Mouse (Mus musculus) midbrain, embryonic 14.5 days (tissue): ENCODE results near the gene Phf21b. TPM values are rescaled to one million over a fixed set of nuclear protein-coding genes. Genes with fewer than 3 reads are reported as not detected.

Source experiments
- ATAC-seq: fragments of 200-750 bp; cut with Nextera tagmentation; 2 replicates; pipeline ENCODE4 v1.8.0; 2017; ENCODE audit warnings: moderate number of reproducible peaks, moderate library complexity; ENCODE audit not compliant: low FRiP score, low TSS enrichment
- DNase-seq: peaks from one replicate; pipeline ENCODE4 v3.0.0-alpha.2; 2015
- H3K27ac ChIP-seq: fragments of 300-500 bp; sonication (generic); replicated peaks from 2 replicates; pipeline ENCODE4 v1.5.1; 2014; ENCODE audit warnings: mild to moderate bottlenecking, low read depth, low read length, moderate library complexity
- H3K27me3 ChIP-seq: fragments of 300-500 bp; sonication (generic); 2 replicates; pipeline ENCODE4 v1.6.1; 2014; ENCODE audit warnings: low read length, control low read depth, mixed read lengths; ENCODE audit not compliant: control insufficient read depth, insufficient read depth
- H3K36me3 ChIP-seq: fragments of 300-500 bp; sonication (generic); 2 replicates; pipeline ENCODE4 v1.6.1; 2014; ENCODE audit warnings: low read length, control low read depth; ENCODE audit not compliant: control insufficient read depth, insufficient read depth
- H3K4me1 ChIP-seq: fragments of 300-500 bp; sonication (generic); 2 replicates; pipeline ENCODE4 v1.6.1; 2014; ENCODE audit warnings: mild to moderate bottlenecking, antibody characterized with exemption, low read length, control low read depth; ENCODE audit not compliant: control insufficient read depth, insufficient read depth
- H3K4me2 ChIP-seq: fragments of 300-500 bp; sonication (generic); 2 replicates; pipeline ENCODE4 v1.6.1; 2014; ENCODE audit warnings: mild to moderate bottlenecking, low read length, moderate library complexity
- H3K4me3 ChIP-seq: fragments of 300-500 bp; sonication (generic); replicated peaks from 2 replicates; pipeline ENCODE4 v1.5.1; 2014; ENCODE audit warnings: low read depth, low read length
- H3K9ac ChIP-seq: fragments of 300-500 bp; sonication (generic); replicated peaks from 2 replicates; pipeline ENCODE4 v1.6.1; 2014; ENCODE audit warnings: mild to moderate bottlenecking, low read length, moderate library complexity
- H3K9me3 ChIP-seq: fragments of 300-500 bp; sonication (generic); 2 replicates; pipeline ENCODE4 v1.6.1; 2016; ENCODE audit warnings: low read length, control low read depth, mixed read lengths; ENCODE audit not compliant: control insufficient read depth
- WGBS: fragments of 180-500 bp; shearing (Covaris S2); extraction: QIAGEN DNeasy Blood & Tissue Kit; methylation state at CpG from one replicate; pipeline ENCODE4 v1.1.7; 2014; 5-methylcytosine and 5-hydroxymethylcytosine counted together
- polyA plus RNA-seq: library from polyadenylated mRNA; unstranded; fragments of >200 nt; fragmentation: Nextera tagmentation; extraction: Ambion mirVana; gene quantifications from 2 replicates; pipeline ENCODE4 v1.2.1, GENCODE M21; 2014

The Phf21b gene
- polyA plus RNA-seq, 1 experiment from 2014 or later: 21.7 TPM

DNA sequence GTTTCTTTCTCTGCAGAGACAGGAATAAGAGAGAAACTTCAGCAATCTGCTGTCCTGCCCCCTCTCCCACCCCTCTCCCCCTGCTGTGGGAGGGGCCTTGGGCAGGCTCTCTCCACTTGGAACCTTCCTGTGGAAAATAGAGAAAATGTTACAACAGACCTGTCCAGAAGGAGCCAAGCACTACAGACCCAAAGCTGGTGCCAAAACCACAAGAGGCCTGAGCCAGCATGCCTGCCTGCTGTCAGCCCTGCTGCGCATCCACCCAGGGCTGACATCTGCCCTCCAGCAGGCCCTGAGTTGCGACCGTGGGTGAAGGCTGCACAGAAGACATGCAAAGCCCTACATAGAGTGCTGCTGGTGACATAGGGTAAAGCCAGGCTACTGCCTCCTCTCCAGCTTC, 16.3 kb downstream of the Phf21b start:
- DNase-seq: no peak
- no peak for ATAC-seq
- Histone ChIP-seq H3K4me1 (peaks cover 27% of the 10 kb centered on the region), H3K4me2 (no peak overlapping the region), H3K9me3 (no peaks in the 10 kb centered on the region), H3K27me3 (no peaks in the 10 kb centered on the region), H3K36me3 (0 out of 2 replicates have a peak, but pooled peaks cover 3% of the 10 kb centered on the region), H3K27ac (no peak overlapping the region), H3K9ac (no peak overlapping the region), H3K4me3 (no peak overlapping the region)
- WGBS: 65% methylated on average over 3 of the region's 3 CpGs

- Histone ChIP-seq H3K36me3 (0 out of 2 replicates have a peak, but pooled peaks cover 3% of the 10 kb centered on the region), H3K4me3 (no peak overlapping the region), H3K9me3 (no peaks in the 10 kb centered on the region), H3K4me1 (peaks cover 22% of the 10 kb centered on the region), H3K9ac (no peak overlapping the region), H3K27ac (no peak overlapping the region), H3K27me3 (no peaks in the 10 kb centered on the region), H3K4me2 (no peak overlapping the region)
- WGBS: 90% methylated on average over 6 of the region's 6 CpGs
- DNase-seq: no peak
- no peak for ATAC-seq
Observed at GRCm38 (mm10) chr15:84837896-84838295, 18.0 kb downstream of the Phf21b start.

DNA sequence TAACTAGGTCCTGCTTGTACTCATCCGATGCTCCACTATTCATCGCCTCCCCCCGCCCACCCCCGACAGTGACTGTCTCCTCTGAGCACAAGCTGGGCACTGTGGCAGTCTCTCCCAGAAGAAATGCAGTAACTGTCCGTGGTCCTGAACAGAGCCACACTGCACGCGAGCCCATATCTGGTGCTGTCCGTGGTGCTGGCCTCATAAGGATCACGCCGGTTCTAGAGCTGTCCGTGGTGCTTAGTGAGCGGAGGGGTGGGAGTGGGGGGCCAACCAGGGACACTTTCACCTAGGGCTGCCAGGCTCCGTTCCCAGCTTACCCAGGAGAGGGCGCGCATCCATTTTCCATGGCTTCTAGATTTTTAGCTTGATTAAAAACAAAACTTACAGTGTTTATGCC, 26.4 kb downstream of the Phf21b start:
- Histone ChIP-seq H3K4me3 (no peak overlapping the region), H3K4me2 (no peak overlapping the region), H3K4me1 (peaks cover 35% of the 10 kb centered on the region), H3K9me3 (no peaks in the 10 kb centered on the region), H3K36me3 (no peaks in the 10 kb centered on the region), H3K27me3 (no peaks in the 10 kb centered on the region), H3K27ac (no peak overlapping the region), H3K9ac (0 out of 2 replicates have a peak overlapping the region, but pooled peaks have one; percentile 3)
- ATAC-seq (no peak), DNase-seq (peak; percentile 76)
- 17% methylated on average over 15 of the region's 15 CpGs for WGBS

- no peak for ATAC-seq
- Histone ChIP-seq H3K9me3 (no peaks in the 10 kb centered on the region), H3K4me3 (no peak overlapping the region), H3K27ac (peak overlapping the region; percentile 57; the same call in 1 of the 2 replicates), H3K4me1 (peaks cover 35% of the 10 kb centered on the region), H3K36me3 (no peaks in the 10 kb centered on the region), H3K27me3 (no peaks in the 10 kb centered on the region), H3K4me2 (no peak overlapping the region), H3K9ac (no peak overlapping the region)
- DNase-seq: peak; percentile 52
- 55% methylated on average over 12 of the region's 12 CpGs for WGBS
Observed at GRCm38 (mm10) chr15:84828603-84829002, 27.2 kb downstream of the Phf21b start.

DNA sequence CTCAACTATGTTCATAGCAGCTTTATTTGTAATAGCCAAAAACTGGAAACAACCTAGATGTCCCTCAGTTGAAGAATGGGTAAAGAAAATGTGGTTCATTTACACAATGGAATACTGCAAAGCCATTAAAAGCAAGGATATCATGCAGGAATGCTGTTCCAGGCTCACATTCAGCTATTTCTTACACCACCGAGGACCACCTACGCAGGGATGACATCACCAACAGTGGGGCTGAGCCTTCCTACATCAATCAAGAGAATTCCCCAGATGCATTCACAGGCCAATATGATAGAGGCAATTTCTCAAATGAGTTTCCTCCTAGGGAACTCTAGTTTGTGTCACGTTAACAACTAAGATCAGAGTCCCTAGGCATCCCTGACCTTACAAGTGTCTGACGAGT, 32.8 kb downstream of the Phf21b start:
- ATAC-seq: no peak
- DNase-seq: no peak
- H3K27ac ChIP-seq: no peak overlapping the region
- H3K4me3 ChIP-seq: no peak overlapping the region
- no peak overlapping the region for H3K9ac ChIP-seq
- H3K9me3 ChIP-seq: no peaks in the 10 kb centered on the region
- no peak overlapping the region for H3K4me2 ChIP-seq
- H3K36me3 ChIP-seq: no peaks in the 10 kb centered on the region
- H3K27me3 ChIP-seq: no peaks in the 10 kb centered on the region
- WGBS: 95% methylated on average over 4 of the region's 4 CpGs
- H3K4me1 ChIP-seq: 0 out of 2 replicates have a peak, but pooled peaks cover 3% of the 10 kb centered on the region

DNA sequence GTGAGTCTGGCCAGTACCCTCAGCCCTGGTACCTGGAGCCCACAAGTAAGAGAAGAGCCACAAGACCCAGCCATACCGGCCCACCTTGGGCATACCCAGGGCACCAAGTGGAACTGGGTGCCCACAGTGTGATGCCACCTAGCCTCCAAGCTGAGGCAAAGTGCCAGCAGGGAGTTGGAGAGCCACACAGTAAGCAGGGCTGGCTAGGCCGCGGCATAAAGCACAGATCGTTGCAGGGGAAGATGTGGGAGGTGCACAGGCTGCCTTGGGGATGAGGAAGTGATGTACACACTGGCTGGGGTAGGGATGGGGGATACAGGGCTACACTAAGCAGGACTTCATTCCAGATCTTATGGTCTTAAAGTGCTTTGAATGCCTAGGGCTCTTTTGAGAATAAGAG, 35.0 kb downstream of the Phf21b start:
- no peak overlapping the region for H3K9ac ChIP-seq
- ATAC-seq: no peak
- peaks cover 4% of the 10 kb centered on the region; the same call in 1 of the 2 replicates for H3K4me1 ChIP-seq

DNA sequence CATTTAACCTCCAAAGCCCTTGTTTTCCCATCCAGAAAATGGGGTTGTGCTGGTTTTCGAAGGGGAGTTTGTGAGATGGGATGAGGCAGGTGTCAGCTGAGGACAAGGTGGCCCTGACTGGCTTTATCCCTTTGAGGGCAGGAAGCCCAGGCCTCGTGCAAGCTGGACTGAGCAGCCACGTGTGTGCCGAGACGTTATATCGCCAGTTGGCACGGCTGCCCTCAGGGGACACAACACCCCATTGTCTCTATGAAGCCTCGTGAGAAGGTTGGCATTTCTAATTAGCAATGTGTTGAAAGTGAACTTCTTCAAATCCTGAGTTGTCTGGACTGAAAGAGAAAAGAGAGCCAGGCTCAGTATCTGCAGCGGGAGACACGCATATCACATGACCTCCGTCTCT, 37.6 kb downstream of the Phf21b start:
- WGBS: 66% methylated on average over 11 of the region's 11 CpGs
- no peak overlapping the region for H3K4me2 ChIP-seq
- H3K4me3 ChIP-seq: no peak overlapping the region
- no peaks in the 10 kb centered on the region for H3K27me3 ChIP-seq
- H3K9me3 ChIP-seq: no peaks in the 10 kb centered on the region
- no peak overlapping the region for H3K27ac ChIP-seq
- H3K9ac ChIP-seq: no peak overlapping the region
- H3K36me3 ChIP-seq: 0 out of 2 replicates have a peak, but pooled peaks cover 2% of the 10 kb centered on the region
- ATAC-seq (no peak), DNase-seq (peak; percentile 41)
- H3K4me1 ChIP-seq: peaks cover 28% of the 10 kb centered on the region

More for the DNA sequence above, 35.0 kb downstream of the Phf21b start:
- Histone ChIP-seq H3K9me3 (no peaks in the 10 kb centered on the region), H3K27ac (no peak overlapping the region), H3K36me3 (0 out of 2 replicates have a peak, but pooled peaks cover 2% of the 10 kb centered on the region), H3K27me3 (no peaks in the 10 kb centered on the region), H3K4me2 (no peak overlapping the region), H3K4me3 (no peak overlapping the region)
- no peak for DNase-seq
- WGBS: 86% methylated on average over 4 of the region's 4 CpGs

DNA sequence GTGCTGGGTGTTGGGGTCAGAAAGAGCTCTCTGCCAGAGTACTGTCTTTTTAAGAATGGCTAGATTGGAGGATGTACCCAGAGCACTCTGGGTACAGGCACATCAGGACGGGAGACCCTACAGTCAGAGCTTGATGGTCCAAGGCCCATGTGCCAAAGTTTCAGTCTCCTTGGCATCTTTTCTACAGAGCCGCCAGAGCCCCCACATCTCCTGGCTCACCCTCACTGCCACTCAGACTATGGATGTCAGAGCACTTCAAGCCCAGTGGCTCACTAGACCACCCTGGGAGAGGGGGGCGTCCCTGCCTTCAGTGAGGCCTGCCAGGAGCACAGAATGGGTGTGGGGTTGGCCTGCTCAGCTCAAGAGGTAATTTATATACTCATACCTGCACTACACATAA, 38.3 kb downstream of the Phf21b start:
- ATAC-seq (no peak), DNase-seq (no peak)
- Histone ChIP-seq H3K9me3 (no peaks in the 10 kb centered on the region), H3K4me1 (peaks cover 34% of the 10 kb centered on the region), H3K4me2 (no peak overlapping the region), H3K9ac (no peak overlapping the region), H3K4me3 (no peak overlapping the region), H3K27me3 (no peaks in the 10 kb centered on the region), H3K36me3 (0 out of 2 replicates have a peak, but pooled peaks cover 2% of the 10 kb centered on the region), H3K27ac (no peak overlapping the region)
- 74% methylated on average over 3 of the region's 3 CpGs for WGBS

DNA sequence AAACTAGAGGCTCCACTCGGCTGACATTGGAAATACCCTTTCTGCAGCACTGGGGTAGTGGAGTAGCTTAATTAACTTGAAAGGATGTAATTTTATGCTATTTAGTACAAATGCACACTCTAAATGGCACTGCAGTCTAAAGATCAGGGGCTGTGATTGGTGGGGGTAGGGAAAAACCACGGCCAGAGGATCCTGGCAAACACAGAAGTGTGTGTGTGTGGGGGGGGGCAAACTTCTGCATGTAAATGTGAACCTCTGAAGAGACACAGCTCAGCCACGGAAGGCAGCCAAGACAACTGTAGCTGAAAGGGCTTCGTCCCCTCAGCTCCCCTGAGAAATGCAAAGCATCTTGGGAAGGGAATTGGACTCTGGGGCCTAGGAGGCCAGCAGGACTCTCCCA, 40.7 kb downstream of the Phf21b start:
- ATAC-seq (no peak), DNase-seq (peak; percentile 55)
- 0 out of 2 replicates have a peak, but pooled peaks cover 2% of the 10 kb centered on the region for H3K36me3 ChIP-seq
- peak overlapping the region; percentile 55 for H3K27ac ChIP-seq
- no peaks in the 10 kb centered on the region for H3K9me3 ChIP-seq
- H3K4me2 ChIP-seq: no peak overlapping the region
- H3K4me3 ChIP-seq: no peak overlapping the region
- peaks cover 47% of the 10 kb centered on the region for H3K4me1 ChIP-seq
- 19% methylated on average over 4 of the region's 4 CpGs for WGBS
- no peak overlapping the region for H3K9ac ChIP-seq
- H3K27me3 ChIP-seq: no peaks in the 10 kb centered on the region
